Mouse (Mus musculus): ENCODE results near the gene Gli2.

Gli2 gene

GRCm38 (mm10) chr1:118993775-118994174 lies 59.6 kb downstream of the Gli2 start:
- no peak for DNase-seq

- DNase-seq, result no peak
These were observed 65.1 kb downstream of the Gli2 start for GRCm38 (mm10) chr1:118988331-118988730.

DNA sequence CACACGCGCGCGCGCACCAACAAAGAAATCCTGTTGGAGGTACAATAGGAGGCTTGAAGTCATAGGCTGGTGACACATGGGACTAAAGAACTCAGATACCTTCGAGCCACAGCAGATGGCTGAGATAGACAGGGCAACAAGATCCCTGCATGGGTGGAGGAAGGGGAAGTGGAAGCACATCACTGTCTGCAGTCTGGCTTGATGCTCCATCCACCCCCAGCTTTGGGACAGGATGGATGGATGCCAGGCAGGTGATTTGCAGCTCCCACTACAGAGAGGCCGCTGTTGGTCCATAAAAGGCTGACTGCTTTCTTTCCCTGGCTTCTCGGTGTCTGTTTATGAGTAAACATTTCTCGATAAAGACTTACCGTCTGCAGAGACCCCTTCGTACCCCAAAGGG lies 65.9 kb downstream of the Gli2 start:
- no peak for DNase-seq

GRCm38 (mm10) chr1:118983389-118983788 lies 70.0 kb downstream of the Gli2 start:
- peak in 1 of 2 experiments; percentile 7 for DNase-seq

GRCm38 (mm10) chr1:118982805-118983211 lies 70.6 kb downstream of the Gli2 start:
- no peak for DNase-seq

DNA sequence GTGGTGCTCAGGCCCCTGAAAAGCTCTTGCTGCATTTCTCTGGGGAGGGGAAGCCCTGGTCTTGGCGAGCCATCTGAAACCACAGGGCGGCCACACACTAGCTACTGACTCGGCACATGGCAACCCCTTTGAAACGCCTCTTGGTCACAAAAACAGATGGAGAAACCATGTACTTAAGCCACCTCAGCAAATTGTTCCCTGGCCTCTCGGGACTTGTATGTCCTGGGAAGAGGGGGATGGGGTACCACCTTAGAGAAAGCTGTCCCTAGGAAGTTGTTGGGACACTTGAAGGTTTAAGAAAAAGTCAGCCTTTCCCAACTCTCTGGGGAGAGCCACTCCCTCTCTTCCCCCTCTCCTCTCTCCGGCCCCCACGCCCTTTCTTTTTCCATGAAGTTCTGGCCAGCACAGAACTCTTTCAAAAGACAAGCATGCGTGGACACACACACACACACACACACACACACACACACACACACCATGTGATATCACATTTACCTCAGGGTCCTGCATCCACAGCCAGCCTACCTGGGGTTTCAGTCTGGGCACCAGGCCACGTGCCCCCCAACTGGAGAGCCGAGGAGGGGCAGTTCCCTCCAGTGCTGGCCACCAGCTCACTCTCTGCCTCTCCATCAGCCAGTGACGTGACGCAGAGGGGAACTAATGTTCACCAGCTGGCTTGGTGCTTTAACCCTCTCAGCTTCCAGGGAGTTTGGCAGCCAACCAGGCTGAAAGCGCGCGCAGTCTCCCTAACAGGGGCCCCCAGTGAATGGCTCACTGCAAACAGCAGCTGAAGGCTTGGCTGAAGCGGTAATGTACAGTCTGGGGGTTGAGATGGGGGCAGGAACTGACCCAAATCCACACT lies 71.2 kb downstream of the Gli2 start:
- peak in 1 of 2 experiments; percentile 13 for DNase-seq

DNA sequence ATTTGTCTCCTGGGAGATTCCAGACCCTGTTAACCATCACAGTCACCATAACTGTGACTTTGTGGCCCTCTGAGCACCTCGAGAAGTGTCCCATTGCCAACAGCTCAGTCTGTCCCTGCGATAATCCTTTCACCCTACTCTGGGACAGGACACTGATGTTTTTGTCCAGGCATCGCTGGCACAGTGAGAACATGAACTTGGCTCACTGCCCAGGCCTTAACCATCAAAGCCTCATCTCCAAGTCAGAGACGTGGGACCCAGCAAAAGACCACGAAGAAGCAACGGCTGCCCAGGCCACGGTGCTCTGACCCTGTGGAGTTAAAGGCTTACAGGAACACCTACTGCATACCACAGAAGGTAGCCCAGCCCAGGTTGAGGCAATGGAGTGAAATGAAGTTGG lies 72.8 kb downstream of the Gli2 start:
- DNase-seq, result peak in 1 of 2 experiments; percentile 9

DNA sequence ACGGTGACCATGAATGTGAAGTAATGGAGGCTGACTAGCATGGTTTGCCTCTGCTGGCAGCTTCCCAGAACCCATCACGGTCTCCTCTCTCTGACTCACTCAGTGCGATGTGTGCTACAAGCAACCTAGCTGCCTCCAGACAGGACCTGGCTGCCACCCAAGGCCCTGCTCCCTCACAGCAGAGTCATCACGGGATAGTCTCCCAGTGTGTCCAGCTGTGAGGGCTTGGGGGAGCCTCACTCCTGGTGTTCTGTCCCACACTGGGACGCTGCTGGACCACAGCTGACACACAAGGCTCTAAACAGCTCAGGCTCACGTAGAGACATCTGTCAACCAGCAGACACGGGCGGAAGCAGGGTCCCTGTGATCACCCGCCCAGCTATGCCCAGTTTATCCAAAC lies 76.8 kb downstream of the Gli2 start:
- no peak for DNase-seq

DNA sequence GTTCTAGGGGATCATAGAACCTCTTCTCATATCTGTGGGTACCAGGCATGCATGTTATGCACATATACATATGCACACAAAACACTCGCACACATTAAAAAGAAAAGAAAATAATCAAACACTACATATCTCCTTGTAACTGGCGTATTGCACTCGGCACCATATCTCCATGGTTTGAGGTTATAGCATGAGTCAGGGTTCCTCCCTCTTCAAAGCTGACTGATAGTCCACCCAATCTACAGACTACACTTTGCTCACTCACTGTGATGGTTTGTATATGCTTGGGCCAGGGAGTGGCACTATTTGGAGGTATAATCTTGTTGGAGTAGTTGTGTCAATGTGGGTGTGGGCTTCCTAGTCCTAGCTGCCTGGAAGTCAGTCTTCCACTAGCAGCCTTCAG lies 78.0 kb downstream of the Gli2 start:
- DNase-seq, result no peak

- no peak for DNase-seq
These were observed 83.4 kb downstream of the Gli2 start for GRCm38 (mm10) chr1:118970068-118970467.

- DNase-seq, result no peak
These were observed 84.0 kb downstream of the Gli2 start for GRCm38 (mm10) chr1:118969409-118969808.

- DNase-seq, result no peak
These were observed 84.7 kb downstream of the Gli2 start for GRCm38 (mm10) chr1:118968661-118969179.

DNA sequence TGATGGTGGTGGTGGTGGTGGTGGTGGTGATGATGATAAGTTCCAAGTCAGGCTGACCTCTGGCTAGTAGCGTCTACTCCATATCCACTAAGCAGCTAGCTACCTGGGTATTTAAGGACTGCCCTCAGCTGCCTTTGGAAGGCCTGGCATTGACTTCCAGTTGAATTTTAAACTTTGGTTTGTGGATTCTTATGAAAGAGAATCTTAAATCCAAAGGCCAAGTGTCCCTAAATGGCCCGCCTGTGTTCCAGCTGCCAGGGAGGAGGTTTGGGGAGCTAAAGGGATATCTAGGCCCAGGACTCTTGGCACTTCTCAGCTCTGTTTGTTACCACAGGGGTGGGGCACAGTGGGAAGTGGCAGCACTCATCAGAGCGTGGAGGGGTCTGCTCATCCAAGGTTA lies 85.4 kb downstream of the Gli2 start:
- peak; percentile 42 to 59 for DNase-seq

DNA sequence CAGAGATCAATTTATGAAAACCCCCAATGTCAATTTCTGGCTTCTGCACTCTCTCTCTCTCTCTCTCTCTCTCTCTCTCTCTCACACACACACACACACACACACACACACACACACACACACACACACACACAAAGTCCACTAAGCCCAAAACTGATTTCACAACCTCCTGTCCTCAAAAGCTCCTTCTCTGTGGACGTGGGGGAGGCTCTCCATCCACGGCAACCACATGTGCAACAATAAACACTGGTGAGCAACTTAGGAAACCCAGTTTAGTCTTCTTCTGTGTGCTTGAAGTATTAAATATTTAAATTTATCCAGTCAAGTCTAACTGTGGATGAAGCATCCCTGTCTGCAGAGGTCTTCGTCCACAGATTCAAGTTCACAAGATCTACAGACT lies 86.1 kb downstream of the Gli2 start:
- no peak for DNase-seq

DNA sequence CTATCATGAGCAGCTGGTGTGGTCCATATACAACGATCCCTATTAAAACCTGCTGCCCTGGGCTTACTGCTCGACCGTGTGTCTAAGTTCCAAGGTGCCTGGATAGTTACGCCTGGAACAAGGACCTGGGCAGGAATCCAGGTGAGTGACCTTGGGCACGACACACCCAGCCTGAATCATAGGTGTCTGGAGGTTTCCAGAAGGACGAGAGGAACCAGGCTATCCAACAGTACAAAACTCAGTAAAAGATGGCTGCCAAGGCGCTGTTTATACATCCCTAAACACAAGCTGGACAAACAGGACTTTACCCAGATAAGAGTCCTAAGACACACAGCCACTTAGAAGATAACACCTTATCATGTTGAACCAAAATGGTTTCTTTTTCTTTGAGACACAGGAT lies 94.8 kb downstream of the Gli2 start:
- no peak for DNase-seq

DNA sequence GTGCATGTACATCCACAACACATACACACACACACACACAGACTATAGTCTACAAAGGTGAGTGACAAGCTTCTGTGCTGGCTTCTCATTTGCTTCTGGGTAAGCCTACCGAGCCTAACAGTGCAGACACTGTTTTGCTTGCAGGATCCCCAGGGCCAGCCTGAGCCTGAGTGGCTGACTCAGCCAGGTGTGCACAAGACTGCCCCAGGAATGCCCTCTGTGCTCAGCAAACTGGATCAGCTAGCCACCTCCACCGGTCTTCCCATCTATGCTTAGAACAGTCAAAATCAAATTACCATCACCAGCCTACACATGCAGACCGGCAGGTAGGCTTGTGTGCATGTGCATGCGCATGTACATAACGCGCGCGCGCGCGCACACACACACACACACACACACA lies 97.6 kb downstream of the Gli2 start:
- no peak for DNase-seq

GRCm38 (mm10) chr1:118954434-118955301 lies 98.8 kb downstream of the Gli2 start:
- no peak for DNase-seq

- DNase-seq, result no peak
These were observed 100.4 kb downstream of the Gli2 start for GRCm38 (mm10) chr1:118953031-118953430.

- DNase-seq, result no peak
These were observed 101.1 kb downstream of the Gli2 start for GRCm38 (mm10) chr1:118952318-118952717.

- no peak for DNase-seq
These were observed 105.0 kb downstream of the Gli2 start for GRCm38 (mm10) chr1:118948407-118948806.

DNA sequence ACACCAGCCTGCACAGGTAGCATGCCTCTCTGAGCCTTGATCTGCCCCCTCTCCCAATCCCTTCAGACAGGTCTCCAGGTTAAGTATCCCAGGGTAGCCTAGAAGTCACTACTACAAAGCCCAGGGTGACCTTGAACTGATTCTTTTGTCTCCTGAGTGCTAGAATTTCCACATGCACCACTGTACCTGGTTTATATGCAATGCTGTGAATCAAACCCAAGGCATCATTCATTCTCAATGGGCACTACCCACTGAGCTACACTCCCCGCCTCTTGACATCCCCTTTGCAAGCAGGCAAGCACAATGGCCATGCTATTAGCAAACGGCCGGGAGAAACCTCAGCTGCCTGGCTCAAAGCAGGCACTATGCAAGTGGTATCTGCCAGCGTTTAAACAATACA lies 106.2 kb downstream of the Gli2 start:
- DNase-seq, result no peak

DNA sequence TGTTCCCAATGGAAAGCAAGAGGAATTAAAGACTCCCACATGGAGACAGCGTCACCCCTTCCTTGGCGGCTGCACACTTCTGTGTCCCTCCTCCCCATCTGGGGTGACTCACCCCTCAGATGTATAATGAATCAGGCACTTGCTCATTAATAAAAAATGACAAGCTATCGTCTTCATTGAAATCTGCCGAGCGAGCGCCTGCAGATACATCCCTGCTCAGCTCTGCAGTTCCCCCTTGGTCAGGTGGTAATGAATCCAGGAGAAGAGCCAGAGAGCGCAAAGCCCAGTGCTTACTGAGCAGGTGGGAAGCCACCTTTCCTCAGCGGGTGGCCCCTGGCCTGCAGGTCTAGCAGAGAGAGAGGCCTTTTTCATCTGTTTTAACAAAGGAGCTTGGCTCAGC lies 112.1 kb downstream of the Gli2 start:
- DNase-seq, result no peak

DNA sequence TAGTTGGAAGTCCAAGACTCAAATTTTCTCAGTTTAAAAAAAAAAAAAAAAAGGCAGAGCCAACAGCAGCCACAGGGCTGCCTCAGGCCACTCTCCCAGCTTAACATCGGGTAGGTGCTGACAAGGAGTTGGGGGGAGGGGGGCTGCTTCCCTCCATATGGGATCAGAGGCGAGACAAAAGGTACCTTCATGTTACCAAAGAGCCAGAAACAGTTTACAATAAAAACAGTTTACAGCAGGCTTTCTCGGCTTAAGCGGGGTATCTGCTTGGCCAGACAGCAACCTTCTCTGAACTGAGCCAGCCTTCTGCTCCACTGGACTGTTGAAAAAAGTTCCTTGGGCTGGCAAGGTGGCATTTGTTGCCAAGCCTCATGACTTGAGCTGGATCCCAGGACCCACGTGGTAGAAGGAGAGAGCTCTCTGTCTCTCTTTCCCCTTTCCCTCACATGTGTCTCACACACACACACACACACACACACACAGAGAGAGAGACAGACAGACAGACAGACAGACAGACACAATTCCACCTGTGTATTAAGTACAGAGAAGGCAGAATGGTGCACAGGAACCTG lies 113.1 kb downstream of the Gli2 start:
- DNase-seq, result peak in 1 of 2 experiments; percentile 7

All from kidney, adult 8-10 months (tissue).